Mouse (Mus musculus) midbrain, postnatal 0 days (tissue): Measurements from ENCODE around the gene Pcyox1. TPM values are rescaled to one million over a fixed set of nuclear protein-coding genes. Genes with fewer than 3 reads are reported as not detected.
"Not testable (repeated sequence)": the region's sequence is repeated elsewhere in the genome, so short reads cannot be mapped to it uniquely, and the experiment has no call there.

Experiments
- ATAC-seq: fragments of 200-750 bp; cut with Nextera tagmentation; 2 replicates; pipeline ENCODE4 v1.8.0; 2017; ENCODE audit warnings: moderate number of reproducible peaks, mild to moderate bottlenecking, moderate TSS enrichment, moderate library complexity; ENCODE audit not compliant: low FRiP score
- DNase-seq: peaks from one replicate; pipeline ENCODE4 v3.0.0-alpha.2; 2015; ENCODE audit warnings: low spot score
- H3K27ac ChIP-seq: fragments of 300-500 bp; sonication (generic); 2 replicates; pipeline ENCODE4 v1.5.1; 2014; ENCODE audit warnings: low read depth, mild to moderate bottlenecking, low read length, mixed read lengths
- H3K27me3 ChIP-seq: fragments of 300-500 bp; sonication (generic); 2 replicates; pipeline ENCODE4 v1.6.1; 2014; ENCODE audit warnings: low read length, control low read depth, mixed read lengths; ENCODE audit not compliant: insufficient read depth
- H3K36me3 ChIP-seq: fragments of 300-500 bp; sonication (generic); 2 replicates; pipeline ENCODE4 v1.6.1; 2014; ENCODE audit warnings: low read length, control low read depth, mixed read lengths; ENCODE audit not compliant: insufficient read depth
- H3K4me1 ChIP-seq: fragments of 300-500 bp; sonication (generic); 2 replicates; pipeline ENCODE4 v1.6.1; 2014; ENCODE audit warnings: mild to moderate bottlenecking, control low read depth, antibody characterized with exemption, low read length, mixed read lengths; ENCODE audit not compliant: insufficient read depth
- H3K4me2 ChIP-seq: fragments of 300-500 bp; sonication (generic); 2 replicates; pipeline ENCODE4 v1.6.1; 2014; ENCODE audit warnings: low read depth, mild to moderate bottlenecking, low read length, mixed read lengths; ENCODE audit not compliant: poor library complexity, severe bottlenecking
- H3K4me3 ChIP-seq: fragments of 300-500 bp; sonication (generic); 2 replicates; pipeline ENCODE4 v1.5.1; 2014; ENCODE audit warnings: low read depth, mild to moderate bottlenecking, low read length, moderate library complexity
- H3K9ac ChIP-seq: fragments of 300-500 bp; sonication (generic); replicated peaks from 2 replicates; pipeline ENCODE4 v1.6.1; 2014; ENCODE audit warnings: mild to moderate bottlenecking, low read length, moderate library complexity, mixed read lengths; ENCODE audit not compliant: poor library complexity, severe bottlenecking
- H3K9me3 ChIP-seq: fragments of 300-500 bp; sonication (generic); 2 replicates; pipeline ENCODE4 v1.6.1; 2016; ENCODE audit warnings: low read length, control low read depth
- CTCF ChIP-seq: IDR thresholded peaks from 2 replicates; pipeline ENCODE4 v1.5.1; 2016; ENCODE audit warnings: antibody characterized with exemption, mild to moderate bottlenecking
- WGBS: fragments of 180-500 bp; shearing (Covaris S2); extraction: QIAGEN DNeasy Blood & Tissue Kit; methylation state at CpG from one replicate; pipeline ENCODE4 v1.1.7; 2014; 5-methylcytosine and 5-hydroxymethylcytosine counted together
- polyA plus RNA-seq: library from polyadenylated mRNA; unstranded; fragments of >200 nt; fragmentation: Nextera tagmentation; extraction: Ambion mirVana; gene quantifications from 2 replicates; pipeline ENCODE4 v1.2.1, GENCODE M21; 2015
- total RNA-seq: library from RNA; depleted of rRNA; stranded (reverse); fragments of >200 nt; gene quantifications from 2 replicates; pipeline ENCODE4 v1.2.3, GENCODE M21; 2014; rRNA removed

Pcyox1 gene
- total and polyA plus RNA-seq, 2 experiments from 2014 or later = 95.4 to 108 TPM

DNA sequence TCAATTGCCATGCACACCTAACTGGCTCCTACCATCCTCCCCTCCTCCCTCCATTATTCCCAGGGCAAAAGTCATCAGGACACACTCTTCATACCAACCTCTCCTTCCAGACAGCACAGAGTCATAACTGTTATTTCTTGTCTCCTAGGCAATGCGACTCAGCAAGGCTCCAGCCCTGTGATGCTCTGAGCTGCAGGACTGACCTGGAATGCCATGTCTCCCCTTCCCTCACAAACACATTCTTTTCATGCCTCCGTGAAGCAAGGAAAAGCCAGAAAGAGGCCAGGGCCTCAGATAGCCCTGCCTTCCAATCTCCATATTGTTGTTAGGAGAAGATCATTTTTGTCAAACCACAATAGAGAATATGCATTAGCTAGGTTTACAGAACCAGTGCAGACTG, 50.9 kb downstream of the Pcyox1 start:
- H3K27me3 ChIP-seq = no peaks in the 10 kb centered on the region
- ATAC-seq (no peak), DNase-seq (no peak)
- no peak for TF ChIP-seq CTCF
- H3K27ac ChIP-seq = no peak overlapping the region
- no peak overlapping the region for H3K4me2 ChIP-seq
- H3K9ac ChIP-seq = no peak overlapping the region
- H3K4me3 ChIP-seq = no peak overlapping the region
- H3K36me3 ChIP-seq = no peaks in the 10 kb centered on the region
- no peaks in the 10 kb centered on the region for H3K9me3 ChIP-seq
- H3K4me1 ChIP-seq = no peaks in the 10 kb centered on the region; the same call in 1 of the 2 replicates
- 68% methylated on average over 2 of the region's 2 CpGs for WGBS

DNA sequence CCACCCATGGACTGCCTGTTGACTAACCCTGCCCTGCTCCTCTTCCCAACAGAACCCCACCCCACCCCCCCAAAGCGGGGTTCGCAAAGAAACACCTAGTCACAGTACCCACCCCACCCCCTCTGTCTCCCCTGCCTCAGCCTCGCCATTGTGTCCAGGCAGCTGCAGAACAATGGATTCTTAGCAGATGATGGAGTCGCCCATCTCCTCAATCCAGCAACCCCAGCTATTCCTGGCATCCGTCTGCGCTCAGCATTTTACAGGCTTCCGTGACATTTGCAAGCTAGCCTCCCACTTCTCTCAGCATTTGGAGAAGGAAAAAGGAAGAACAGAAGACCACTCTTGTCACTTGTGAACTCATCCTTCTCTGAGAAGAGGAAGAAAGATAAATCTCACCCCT, 53.3 kb downstream of the Pcyox1 start:
- DNase-seq = no peak
- Histone ChIP-seq H3K27ac (no peak overlapping the region), H3K9ac (0 out of 2 replicates have a peak overlapping the region, but pooled peaks have one; percentile 44), H3K4me1 (no peaks in the 10 kb centered on the region; the same call in 1 of the 2 replicates), H3K4me3 (no peak overlapping the region), H3K4me2 (peak overlapping the region; percentile 28; the same call in 1 of the 2 replicates), H3K9me3 (no peaks in the 10 kb centered on the region), H3K36me3 (no peaks in the 10 kb centered on the region), H3K27me3 (no peaks in the 10 kb centered on the region)
- ATAC-seq = no peak
- WGBS = 11% methylated on average over 7 of the region's 7 CpGs
- no peak for TF ChIP-seq CTCF

- not testable (repeated sequence) for ATAC-seq, DNase-seq, H3K9ac ChIP-seq, H3K4me2 ChIP-seq, H3K27ac ChIP-seq, H3K36me3 ChIP-seq, H3K9me3 ChIP-seq, H3K4me3 ChIP-seq, H3K4me1 ChIP-seq, H3K27me3 ChIP-seq
- 93% methylated on average over 4 of the region's 4 CpGs for WGBS
These were observed 60.6 kb downstream of the Pcyox1 start for GRCm38 (mm10) chr6:86336340-86336739.

Other genes with a start within 250 kb of the Pcyox1 start
- gene Tgfa, start 201.9 kb downstream of the Pcyox1 start, total RNA-seq = 32.1 and 37.1 TPM in 2 replicates
- 15.3 and 16.8 TPM in 2 replicates for gene Tgfa, start 201.9 kb downstream of the Pcyox1 start, polyA plus RNA-seq
- 50.4 and 54.2 TPM in 2 replicates for gene Fam136a, start 31.5 kb downstream of the Pcyox1 start, total RNA-seq
- gene Fam136a, start 31.5 kb downstream of the Pcyox1 start, polyA plus RNA-seq = 62.0 and 69.6 TPM in 2 replicates
- gene Snrpg, start 25.9 kb downstream of the Pcyox1 start, total RNA-seq = 60.1 and 93.3 TPM in 2 replicates
- gene Snrpg, start 25.9 kb downstream of the Pcyox1 start, polyA plus RNA-seq = 243 and 244 TPM in 2 replicates
- 137 and 210 TPM in 2 replicates for gene Tia1, start 7.1 kb upstream of the Pcyox1 start, total RNA-seq
- gene Tia1, start 7.1 kb upstream of the Pcyox1 start, polyA plus RNA-seq = 195 and 212 TPM in 2 replicates
- gene Gm44790, start 29.5 kb upstream of the Pcyox1 start, total RNA-seq = 1.4 and 6.0 TPM in 2 replicates
- 1.4 and 1.8 TPM in 2 replicates for gene Gm44790, start 29.5 kb upstream of the Pcyox1 start, polyA plus RNA-seq
- 13.9 and 20.1 TPM in 2 replicates for gene C87436, start 41.2 kb upstream of the Pcyox1 start, total RNA-seq
- 16.3 and 19.9 TPM in 2 replicates for gene C87436, start 41.2 kb upstream of the Pcyox1 start, polyA plus RNA-seq
- 51.7 and 72.8 TPM in 2 replicates for gene Pcbp1, start 129.2 kb upstream of the Pcyox1 start, total RNA-seq
- 264 and 292 TPM in 2 replicates for gene Pcbp1, start 129.2 kb upstream of the Pcyox1 start, polyA plus RNA-seq
- gene Asprv1, start 231.0 kb upstream of the Pcyox1 start, total RNA-seq = 2.0 and 4.2 TPM in 2 replicates
- 1.1 and 1.2 TPM in 2 replicates for gene Asprv1, start 231.0 kb upstream of the Pcyox1 start, polyA plus RNA-seq